Mouse (Mus musculus) MEL (cell line): ENCODE data around the gene Grik4. TPM values are rescaled to one million over a fixed set of nuclear protein-coding genes. Genes with fewer than 3 reads are reported as not detected.

Experiments
- DNase-seq: peaks from one replicate; pipeline ENCODE4 v3.0.0; 2011; ENCODE audit warnings: low read depth, low spot score
- H3K27ac ChIP-seq: 2 replicates; pipeline ENCODE4 v1.5.1; 2012; ENCODE audit warnings: low read depth, mild to moderate bottlenecking, control low read depth, low read length, moderate library complexity; ENCODE audit not compliant: control insufficient read depth
- H3K27me3 ChIP-seq, 2 experiments: fragments of 150-350 bp in 1 of 2; sonication (generic) in 1 of 2; 2 replicates each; pipeline ENCODE4 v1.6.1; 2012; ENCODE audit warnings: low read length in 2 of 2, mild to moderate bottlenecking in 2 of 2, improper control_type of control experiment in 1 of 2, moderate library complexity in 1 of 2; ENCODE audit not compliant: insufficient read depth in 2 of 2, control insufficient read depth in 1 of 2
- H3K36me3 ChIP-seq, 2 experiments: 2 replicates each; pipeline ENCODE4 v1.6.1; 2012 to 2014; ENCODE audit warnings: low read length in 2 of 2, improper control_type of control experiment in 1 of 2, inconsistent platforms in 1 of 2, mild to moderate bottlenecking in 1 of 2; ENCODE audit not compliant: insufficient read depth in 2 of 2, control insufficient read depth in 1 of 2
- H3K4me1 ChIP-seq, 2 experiments: fragments of 150-350 bp in 1 of 2; sonication (generic) in 1 of 2; 2 replicates each; pipeline ENCODE4 v1.6.1; 2012; ENCODE audit warnings: low read length in 2 of 2, improper control_type of control experiment in 1 of 2, mild to moderate bottlenecking in 1 of 2; ENCODE audit not compliant: insufficient read depth in 2 of 2, control insufficient read depth in 1 of 2
- H3K4me3 ChIP-seq, 2 experiments: fragments of 150-350 bp in 1 of 2; sonication (generic) in 1 of 2; 2 replicates each; pipeline ENCODE4 v1.5.1; 2012; ENCODE audit warnings: low read depth in 2 of 2, low read length in 2 of 2, mild to moderate bottlenecking in 2 of 2, moderate library complexity in 2 of 2, control low read depth in 1 of 2, improper control_type of control experiment in 1 of 2; ENCODE audit not compliant: control insufficient read depth in 1 of 2, insufficient read depth in 1 of 2
- H3K79me2 ChIP-seq: 2 replicates; pipeline ENCODE4 v1.6.1; 2012; ENCODE audit warnings: mild to moderate bottlenecking, low read length, moderate library complexity; ENCODE audit not compliant: control insufficient read depth, poor library complexity, insufficient read depth
- H3K9ac ChIP-seq: 2 replicates; pipeline ENCODE4 v1.6.1; 2012; ENCODE audit warnings: low read depth, mild to moderate bottlenecking, control low read depth, low read length, moderate library complexity; ENCODE audit not compliant: control insufficient read depth, poor library complexity, severe bottlenecking
- H3K9me3 ChIP-seq: fragments of 150-350 bp; sonication (generic); replicated peaks from 2 replicates; pipeline ENCODE4 v1.6.1; 2012; ENCODE audit warnings: mild to moderate bottlenecking, low read length, improper control_type of control experiment, moderate library complexity; ENCODE audit not compliant: insufficient read depth
- CHD2 ChIP-seq: IDR thresholded peaks from 2 replicates; pipeline ENCODE4 v1.6.1; 2011; ENCODE audit warnings: low read length, improper control_type of control experiment
- E2F4 ChIP-seq: IDR thresholded peaks from 2 replicates; pipeline ENCODE4 v1.6.1; 2011; ENCODE audit warnings: low read depth, low read length, improper control_type of control experiment, borderline replicate concordance
- ETS1 ChIP-seq: IDR thresholded peaks from 2 replicates; pipeline ENCODE4 v1.6.1; 2012; ENCODE audit warnings: low read depth, mild to moderate bottlenecking, inconsistent platforms, low read length, improper control_type of control experiment, moderate library complexity
- GABPA ChIP-seq: IDR thresholded peaks from 2 replicates; pipeline ENCODE4 v1.6.1; 2012; ENCODE audit warnings: low read depth, mild to moderate bottlenecking, inconsistent platforms, low read length, improper control_type of control experiment, moderate library complexity
- HCFC1 ChIP-seq: IDR thresholded peaks from 2 replicates; pipeline ENCODE4 v1.6.1; 2012; ENCODE audit warnings: low read depth, mild to moderate bottlenecking, inconsistent platforms, low read length, improper control_type of control experiment, moderate library complexity
- MEF2A ChIP-seq: IDR thresholded peaks from 2 replicates; pipeline ENCODE4 v1.6.1; 2014; ENCODE audit warnings: low read depth, mild to moderate bottlenecking, inconsistent platforms, low read length, improper control_type of control experiment; ENCODE audit not compliant: poor library complexity, insufficient replicate concordance, severe bottlenecking; ENCODE audit errors: extremely low read depth
- NELFE ChIP-seq: IDR thresholded peaks from 2 replicates; pipeline ENCODE4 v1.6.1; 2011; ENCODE audit warnings: low read depth, low read length, improper control_type of control experiment
- NRF1 ChIP-seq: IDR thresholded peaks from 2 replicates; pipeline ENCODE4 v1.6.1; 2014; ENCODE audit warnings: low read depth, mild to moderate bottlenecking, inconsistent platforms, low read length, improper control_type of control experiment, moderate library complexity; ENCODE audit not compliant: poor library complexity, insufficient read depth, severe bottlenecking
- POLR2A ChIP-seq, 2 experiments: IDR thresholded peaks; 2 replicates each; pipeline ENCODE4 v1.6.1; 2011 to 2012; ENCODE audit warnings: low read length in 2 of 2, mild to moderate bottlenecking in 2 of 2, control low read depth in 1 of 2, improper control_type of control experiment in 1 of 2, low read depth in 1 of 2, moderate library complexity in 1 of 2; ENCODE audit not compliant: control insufficient read depth in 1 of 2, insufficient read depth in 1 of 2, poor library complexity in 1 of 2
- SMC3 ChIP-seq: IDR thresholded peaks from 2 replicates; pipeline ENCODE4 v1.6.1; 2011; ENCODE audit warnings: low read depth, low read length, improper control_type of control experiment
- TCF12 ChIP-seq: IDR thresholded peaks from 2 replicates; pipeline ENCODE4 v1.6.1; 2014; ENCODE audit warnings: low read depth, mild to moderate bottlenecking, inconsistent platforms, low read length, improper control_type of control experiment, moderate library complexity
- UBTF ChIP-seq: IDR thresholded peaks from 2 replicates; pipeline ENCODE4 v1.6.1; 2012; ENCODE audit warnings: low read depth, mild to moderate bottlenecking, inconsistent platforms, low read length, improper control_type of control experiment, moderate library complexity, borderline replicate concordance; ENCODE audit not compliant: insufficient read depth
- USF2 ChIP-seq, 2 experiments: IDR thresholded peaks; 2 replicates each; pipeline ENCODE4 v1.6.1; 2011 to 2012; ENCODE audit warnings: improper control_type of control experiment in 2 of 2, low read length in 2 of 2, borderline replicate concordance in 1 of 2, inconsistent platforms in 1 of 2, low read depth in 1 of 2, mild to moderate bottlenecking in 1 of 2; ENCODE audit not compliant: insufficient read depth in 1 of 2
- ZC3H11A ChIP-seq: IDR thresholded peaks from 2 replicates; pipeline ENCODE4 v1.6.1; 2012; ENCODE audit warnings: low read depth, mild to moderate bottlenecking, inconsistent platforms, low read length, improper control_type of control experiment
- ZKSCAN1 ChIP-seq: IDR thresholded peaks from 2 replicates; pipeline ENCODE4 v1.6.1; 2012; ENCODE audit warnings: low read depth, mild to moderate bottlenecking, inconsistent platforms, low read length, improper control_type of control experiment, moderate library complexity
- ZNF384 ChIP-seq: IDR thresholded peaks from 2 replicates; pipeline ENCODE4 v1.6.1; 2012; ENCODE audit warnings: low read depth, mild to moderate bottlenecking, inconsistent platforms, low read length, improper control_type of control experiment
- polyA plus RNA-seq, 2 experiments: library from polyadenylated mRNA; stranded (reverse) in 1 of 2; unstranded in 1 of 2; fragments of >175 nt in 1 of 2; fragments of >200 nt in 1 of 2; gene quantifications; 2 replicates each; pipeline versions ENCODE4 v1.2.1 to v1.2.4; 2012; ENCODE audit warnings: low replicate concordance in 2 of 2, low read depth in 1 of 2; ENCODE audit not compliant: insufficient read length in 2 of 2, insufficient read depth in 1 of 2, missing spikeins in 1 of 2
- total RNA-seq: library from RNA; depleted of rRNA; stranded (reverse); fragments of 300-350 nt; gene quantifications from 2 replicates; pipeline ENCODE4 v1.2.3, GENCODE M21; 2012

The Grik4 gene
- total and polyA plus RNA-seq, 3 experiments = 0.17 TPM; not detected in 2

GRCm38 (mm10) chr9:42670619-42671018 is 273.7 kb downstream of the Grik4 start:
- no peak for DNase-seq
- Histone ChIP-seq H3K4me3 (no peak overlapping the region), H3K27me3 (no peaks in the 10 kb centered on the region), H3K9ac (no peak overlapping the region), H3K36me3 (no peaks in the 10 kb centered on the region), H3K79me2 (no peaks in the 10 kb centered on the region), H3K27ac (no peak overlapping the region), H3K4me1 (no peaks in the 10 kb centered on the region), H3K9me3 (no peaks in the 10 kb centered on the region)
- TF ChIP-seq ZKSCAN1 = no peak
- TF ChIP-seq POLR2A (IDR thresholded peaks at IDR 0.05; ENCODE audit: control insufficient read depth in 1 of 2, insufficient read depth in 1 of 2, low read depth in 1 of 2, low read length in 2 of 2, poor library complexity in 1 of 2) = no peak
- no peak for TF ChIP-seq E2F4
- TF ChIP-seq MEF2A = no peak
- no peak for TF ChIP-seq NRF1

- Histone ChIP-seq H3K27ac (no peak overlapping the region), H3K9ac (no peak overlapping the region), H3K79me2 (no peaks in the 10 kb centered on the region), H3K27me3 (no peaks in the 10 kb centered on the region), H3K36me3 (no peaks in the 10 kb centered on the region), H3K4me3 (no peak overlapping the region), H3K4me1 (no peaks in the 10 kb centered on the region), H3K9me3 (no peaks in the 10 kb centered on the region)
- DNase-seq = no peak
- no peak for TF ChIP-seq GABPA
- TF ChIP-seq NELFE = no peak
- no peak for TF ChIP-seq TCF12
- no peak for TF ChIP-seq ZC3H11A
- TF ChIP-seq HCFC1 = no peak
- TF ChIP-seq CHD2 = no peak
- TF ChIP-seq SMC3 = no peak
- no peak for TF ChIP-seq ETS1
- no peak for TF ChIP-seq UBTF
- no peak for TF ChIP-seq USF2 (IDR thresholded peaks at IDR 0.05; ENCODE audit: borderline replicate concordance in 1 of 2, insufficient read depth in 1 of 2, low read depth in 1 of 2, low read length in 2 of 2)
- no peak for TF ChIP-seq ZNF384
Measured at GRCm38 (mm10) chr9:42661481-42661880, 282.8 kb downstream of the Grik4 start.
